Mouse (Mus musculus) heart, postnatal 25 days (tissue): Measurements from ENCODE around the gene Trpc5os. TPM values are rescaled to one million over a fixed set of nuclear protein-coding genes. Genes with fewer than 3 reads are reported as not detected.

Experiments
- DNase-seq: peaks from one replicate; pipeline ENCODE4 v3.0.0; 2022; ENCODE audit warnings: low spot score
- intact Hi-C: fragments of 180-260 bp; cut with DNase I; formaldehyde crosslinking; loops from one replicate; pipeline ENCODE4 v1.15.1; 2025
- total RNA-seq, 2 experiments: library from RNA; stranded (reverse); gene quantifications; 2 replicates each; pipeline ENCODE4 v1.2.3; 2021

The Trpc5os gene
- not detected for total RNA-seq

DNA sequence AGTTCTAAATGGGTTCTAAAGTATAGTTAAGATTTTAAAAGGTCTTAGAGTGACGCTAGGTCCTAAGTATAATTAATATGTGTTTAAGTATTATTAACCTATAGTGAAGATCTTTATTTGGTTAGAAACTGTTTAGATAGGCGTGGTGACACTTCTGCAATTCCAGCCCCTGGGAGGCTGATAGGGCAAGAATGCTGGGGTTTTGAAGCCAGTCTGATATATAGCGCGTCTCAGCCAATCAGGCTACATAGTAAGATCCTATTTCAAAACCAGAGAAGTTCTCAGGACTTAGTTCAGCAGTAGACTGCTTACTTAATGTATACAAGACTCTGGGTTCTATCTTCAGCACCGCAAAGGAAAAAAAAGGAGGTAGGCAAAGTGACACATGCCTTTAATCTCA, at the start of gene Trpc5os:
TSS of gene Trpc5os (plus strand) at position 301 of the 400 bp plus-strand sequence.
- intact Hi-C loops: no loop called here
- no peak for DNase-seq

GRCm38 (mm10) chrX:144408036-144408435, 48.3 kb upstream of the Trpc5os start:
- DNase-seq: no peak
- intact Hi-C loops: loop anchor here (10.0 kb wide), 1 partner anchor 897 kb away; no protein-coding TSS in a partner anchor

GRCm38 (mm10) chrX:144420259-144420658, 36.1 kb upstream of the Trpc5os start:
- intact Hi-C loops: no loop called here
- DNase-seq: no peak

GRCm38 (mm10) chrX:144421091-144421490, 35.3 kb upstream of the Trpc5os start:
- intact Hi-C loops: no loop called here
- no peak for DNase-seq

DNA sequence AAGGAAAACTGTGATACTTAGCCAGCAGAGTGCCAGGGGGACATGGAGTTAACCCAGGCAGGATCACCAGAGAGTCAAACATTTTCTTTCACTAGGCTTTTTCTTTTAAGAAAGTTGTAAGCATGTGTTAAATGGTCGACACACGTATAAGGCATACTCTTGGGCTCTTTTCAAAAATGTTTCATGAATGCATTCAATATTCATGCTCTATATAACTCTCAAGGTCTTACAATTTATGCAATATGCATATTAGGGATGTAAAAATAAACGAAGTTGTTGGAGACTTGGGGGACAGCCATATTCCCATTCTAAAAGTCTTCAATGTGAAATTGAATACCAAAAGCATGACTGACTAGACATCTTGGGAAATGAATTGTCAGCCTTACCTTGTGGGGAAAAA, 32.5 kb upstream of the Trpc5os start:
- intact Hi-C loops: no loop called here
- DNase-seq: no peak

GRCm38 (mm10) chrX:144464416-144464815, 8.0 kb downstream of the Trpc5os start:
- intact Hi-C loops: no loop called here
- no peak for DNase-seq

GRCm38 (mm10) chrX:144491394-144491793, 35.0 kb downstream of the Trpc5os start:
- intact Hi-C loops: no loop called here
- DNase-seq: no peak

DNA sequence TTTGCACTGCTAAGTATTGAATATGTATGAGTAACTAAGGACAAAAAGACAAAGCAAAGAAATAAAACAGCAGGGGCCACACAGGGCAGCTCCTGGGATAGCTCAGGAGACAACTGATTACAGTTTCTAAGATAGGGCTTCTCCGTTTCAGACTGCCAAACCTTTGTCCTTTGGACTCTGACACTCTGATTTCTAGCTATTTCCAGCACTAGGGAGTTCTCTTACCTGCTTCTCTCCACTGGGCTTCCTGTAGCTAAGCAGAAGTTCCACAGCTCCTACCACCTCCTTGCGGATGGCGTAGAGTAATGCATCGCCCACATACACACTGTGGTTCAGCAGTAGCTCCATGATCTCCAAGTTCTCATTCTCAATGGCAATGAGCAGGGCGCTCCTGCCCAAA, 66.9 kb downstream of the Trpc5os start:
- intact Hi-C loops: no loop called here
- no peak for DNase-seq

DNA sequence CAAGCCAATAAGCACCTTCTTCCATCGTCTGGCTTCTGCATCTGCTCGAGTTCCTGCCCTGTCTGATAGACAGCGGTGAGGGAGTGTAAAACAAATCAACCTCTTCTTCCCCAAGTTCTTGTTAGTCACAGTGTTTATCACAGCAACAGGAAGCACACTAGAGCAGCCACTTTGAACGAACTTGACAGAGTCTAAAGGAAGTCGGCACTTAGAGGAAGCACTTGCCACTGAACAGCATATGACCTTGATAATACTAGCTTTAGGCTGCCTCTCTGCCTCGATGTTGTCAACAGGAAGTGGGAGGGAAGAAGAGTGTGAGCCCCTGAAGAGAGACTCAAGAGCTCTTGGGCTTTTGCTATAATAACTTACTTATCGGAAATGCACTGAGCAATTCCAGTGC, 69.7 kb downstream of the Trpc5os start:
- intact Hi-C loops: no loop called here
- DNase-seq: no peak

Other genes with a start within 250 kb of the Trpc5os start
- gene Alg13, start 138.8 kb upstream of the Trpc5os start, total RNA-seq: 1 to 10 TPM; 4.4 to 6.3 TPM
- not detected for gene Trpc5, start 231.6 kb downstream of the Trpc5os start, total RNA-seq
- gene Rtl4, start 232.3 kb downstream of the Trpc5os start, total RNA-seq: not detected